Mouse (Mus musculus) urinary bladder, postnatal 14 days (tissue): ENCODE data around the gene Cyb5r3.

Experiments
- DNase-seq: peaks from one replicate; pipeline ENCODE4 v3.0.0; 2021; ENCODE audit warnings: low spot score

Cyb5r3 gene

GRCm38 (mm10) chr15:83172492-83173429 is at the start of gene Cyb5r3:
Gene Cyb5r3, minus strand, starts transcription at chr15:83172592.
- DNase-seq = no peak

GRCm38 (mm10) chr15:83221721-83222120 is 49.3 kb upstream of the Cyb5r3 start:
- DNase-seq = peak; percentile 2

- peak; percentile 54 for DNase-seq
These were observed 48.1 kb upstream of the Cyb5r3 start for GRCm38 (mm10) chr15:83220368-83221013.

- DNase-seq = no peak
These were observed 43.2 kb upstream of the Cyb5r3 start for GRCm38 (mm10) chr15:83215322-83216216.

GRCm38 (mm10) chr15:83210229-83210628 is 37.8 kb upstream of the Cyb5r3 start:
- peak; percentile 70 for DNase-seq

- no peak for DNase-seq
These were observed 37.3 kb upstream of the Cyb5r3 start for GRCm38 (mm10) chr15:83209719-83210118.

GRCm38 (mm10) chr15:83209092-83209695 is 36.8 kb upstream of the Cyb5r3 start:
- DNase-seq = no peak

- DNase-seq = no peak
These were observed 32.5 kb upstream of the Cyb5r3 start for GRCm38 (mm10) chr15:83204731-83205451.

- no peak for DNase-seq
These were observed 30.0 kb upstream of the Cyb5r3 start for GRCm38 (mm10) chr15:83202412-83202811.

- no peak for DNase-seq
These were observed 21.0 kb upstream of the Cyb5r3 start for GRCm38 (mm10) chr15:83193413-83193812.

GRCm38 (mm10) chr15:83182351-83182750 is 10.0 kb upstream of the Cyb5r3 start:
- peak; percentile 57 for DNase-seq

GRCm38 (mm10) chr15:83181800-83182330 is 9.5 kb upstream of the Cyb5r3 start:
- no peak for DNase-seq

GRCm38 (mm10) chr15:83180004-83180403 is 7.6 kb upstream of the Cyb5r3 start:
- no peak for DNase-seq

GRCm38 (mm10) chr15:83176653-83177052 is 4.3 kb upstream of the Cyb5r3 start:
- DNase-seq = no peak

- DNase-seq = no peak
These were observed 1.8 kb upstream of the Cyb5r3 start for GRCm38 (mm10) chr15:83173914-83174884.

GRCm38 (mm10) chr15:83171712-83172481 is 495 bp downstream of the Cyb5r3 start:
- peak; percentile 97 for DNase-seq

- DNase-seq = no peak
These were observed 1.3 kb downstream of the Cyb5r3 start for GRCm38 (mm10) chr15:83170956-83171659.
